Mouse (Mus musculus) layer of hippocampus, postnatal 25 days (tissue): ENCODE data around the gene Tmc5. TPM values are rescaled to one million over a fixed set of nuclear protein-coding genes. Genes with fewer than 3 reads are reported as not detected.

Experiments used
- DNase-seq, 2 experiments: peaks; one replicate each; pipeline ENCODE4 v3.0.0; 2022; ENCODE audit warnings: mixed read lengths in 2 of 2, low spot score in 1 of 2; ENCODE audit errors: extremely low spot score in 1 of 2
- total RNA-seq, 2 experiments: library from RNA; stranded (reverse); gene quantifications; 2 replicates each; pipeline ENCODE4 v1.2.3; 2021

Tmc5 gene
- total RNA-seq, 2 experiments from 2014 or later, result 0.44 to 0.54 TPM

GRCm38 (mm10) chr7:118609815-118610214 is 12.7 kb downstream of the Tmc5 start:
- no peak for DNase-seq

- no peak for DNase-seq
Observed at GRCm38 (mm10) chr7:118610721-118611120, 13.6 kb downstream of the Tmc5 start.

GRCm38 (mm10) chr7:118611185-118611749 is 14.2 kb downstream of the Tmc5 start:
- DNase-seq, result no peak

- no peak for DNase-seq
Observed at GRCm38 (mm10) chr7:118611933-118612332, 14.8 kb downstream of the Tmc5 start.

GRCm38 (mm10) chr7:118614076-118614475 is 17.0 kb downstream of the Tmc5 start:
- DNase-seq, result no peak

DNA sequence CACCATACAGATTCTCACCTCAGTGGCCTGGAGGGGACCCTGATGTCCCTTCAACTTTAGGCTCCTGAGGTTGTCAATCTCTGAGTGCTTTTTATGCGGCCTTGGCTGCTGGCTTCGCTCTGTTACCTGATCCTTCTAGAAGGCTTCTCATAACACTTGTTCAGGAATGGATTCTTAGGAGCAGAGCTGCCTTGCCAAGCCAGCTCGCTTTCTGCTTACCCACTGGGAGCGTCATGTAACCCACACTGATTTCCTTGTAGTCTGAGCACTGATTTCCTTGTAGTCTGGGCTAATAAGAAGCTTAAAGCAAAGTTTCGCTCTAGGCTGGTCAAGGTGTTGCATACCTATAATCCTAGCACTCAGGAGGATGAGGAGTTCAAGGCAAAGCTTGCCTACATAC is 21.0 kb downstream of the Tmc5 start:
- DNase-seq, result no peak

DNA sequence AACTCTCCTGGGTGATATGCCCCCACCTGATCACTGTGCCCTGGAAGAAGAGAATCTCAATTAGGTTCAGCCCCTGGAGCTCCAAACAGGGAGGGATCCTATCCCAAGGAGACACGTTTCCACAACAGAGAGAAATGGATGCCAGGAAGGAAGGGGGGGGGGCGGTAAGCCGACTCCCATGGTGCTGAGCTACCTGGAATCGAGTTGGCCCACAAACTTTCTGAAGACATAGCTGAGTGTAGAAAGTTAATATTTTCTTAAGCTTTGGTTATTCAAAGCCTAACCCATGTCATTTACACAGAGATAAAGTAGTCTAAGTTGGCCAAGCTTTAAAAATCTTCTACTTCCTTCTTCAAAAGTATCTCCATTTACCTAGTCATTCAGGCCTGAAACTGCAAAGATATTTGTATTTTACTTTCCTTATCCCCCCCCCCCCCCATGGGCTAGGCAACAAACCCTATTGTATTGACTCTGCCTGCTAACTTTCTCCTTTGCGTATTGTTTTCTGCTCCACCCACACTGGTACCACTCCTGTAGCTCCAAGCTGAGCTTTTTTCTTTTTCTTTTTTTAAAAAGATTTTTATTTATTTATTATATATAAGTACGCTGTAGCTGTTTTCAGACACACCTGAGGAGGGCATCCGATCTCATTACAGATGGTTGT is 23.3 kb downstream of the Tmc5 start:
- no peak for DNase-seq

GRCm38 (mm10) chr7:118621094-118621493 is 24.0 kb downstream of the Tmc5 start:
- no peak for DNase-seq

- DNase-seq, result no peak
Observed at GRCm38 (mm10) chr7:118627550-118628298, 30.6 kb downstream of the Tmc5 start.

- no peak for DNase-seq
Observed at GRCm38 (mm10) chr7:118633094-118633493, 36.0 kb downstream of the Tmc5 start.

DNA sequence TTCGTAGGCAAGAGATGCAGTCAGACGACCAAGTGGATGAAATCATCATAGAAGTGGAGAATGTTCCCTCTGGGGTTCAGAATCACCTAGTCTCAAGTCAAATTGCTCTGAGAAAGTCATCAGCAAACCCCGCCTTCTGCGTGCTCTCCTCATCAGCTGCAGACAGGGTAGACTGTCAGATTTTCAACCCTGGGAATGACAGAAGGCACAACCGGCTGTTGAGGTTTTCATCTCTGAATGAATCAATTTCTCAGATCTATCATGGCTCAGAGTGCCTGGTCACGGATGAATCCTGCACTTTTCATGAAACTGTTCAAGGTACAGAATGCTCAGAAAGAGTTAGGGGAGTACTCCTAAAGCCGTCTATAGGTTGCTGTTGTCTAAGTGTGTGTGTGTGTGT is 36.9 kb downstream of the Tmc5 start:
- peak in 1 of 2 experiments; percentile 22 for DNase-seq

GRCm38 (mm10) chr7:118637466-118637865 is 40.4 kb downstream of the Tmc5 start:
- no peak for DNase-seq

- no peak for DNase-seq
Observed at GRCm38 (mm10) chr7:118646237-118646636, 49.1 kb downstream of the Tmc5 start.

- no peak for DNase-seq
Observed at GRCm38 (mm10) chr7:118649328-118649727, 52.2 kb downstream of the Tmc5 start.

GRCm38 (mm10) chr7:118650119-118650518 is 53.0 kb downstream of the Tmc5 start:
- no peak for DNase-seq

GRCm38 (mm10) chr7:118650891-118651290 is 53.8 kb downstream of the Tmc5 start:
- DNase-seq, result no peak

- no peak for DNase-seq
Observed at GRCm38 (mm10) chr7:118652572-118653295, 55.6 kb downstream of the Tmc5 start.

DNA sequence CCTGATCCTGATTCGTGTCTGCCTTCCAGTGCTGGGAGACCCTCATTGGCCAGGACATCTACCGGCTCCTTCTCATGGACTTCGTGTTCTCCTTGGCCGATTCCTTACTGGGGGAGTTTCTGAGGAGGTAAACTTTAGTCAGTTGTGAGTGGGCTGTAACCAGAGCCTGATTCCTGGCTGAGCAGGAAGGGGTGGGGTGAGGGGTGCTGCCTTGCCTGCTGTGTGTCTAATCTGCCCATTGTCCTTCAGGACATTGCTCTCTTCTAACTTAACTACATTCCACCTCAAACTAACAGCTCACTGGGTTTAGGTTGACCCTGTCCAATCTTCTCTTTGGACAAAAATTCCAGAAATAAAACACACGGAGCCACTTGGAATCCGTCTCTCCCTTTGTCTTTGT is 59.6 kb downstream of the Tmc5 start:
- no peak for DNase-seq

DNA sequence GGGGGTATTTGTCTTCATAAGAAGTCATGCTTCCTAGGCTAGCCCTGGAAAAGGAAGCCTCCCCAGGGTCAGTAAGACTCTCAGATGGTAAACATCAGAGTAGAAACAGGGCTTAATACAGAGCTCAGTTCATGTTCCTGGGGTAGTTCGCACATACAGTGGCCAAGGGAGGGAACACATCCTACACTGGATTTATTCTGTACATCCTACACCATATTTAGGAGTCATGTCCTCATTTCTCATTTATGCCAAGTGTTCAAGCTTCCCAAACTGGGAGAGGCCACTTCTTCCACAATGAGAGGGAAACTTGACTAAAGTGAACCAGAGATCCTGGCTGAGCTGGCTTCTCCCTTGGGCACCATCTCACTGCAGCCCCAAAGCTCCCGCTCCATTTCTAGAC is 70.7 kb downstream of the Tmc5 start:
- no peak for DNase-seq

GRCm38 (mm10) chr7:118670142-118670541 is 73.0 kb downstream of the Tmc5 start:
- no peak for DNase-seq

- no peak for DNase-seq
Observed at GRCm38 (mm10) chr7:118676826-118677225, 79.7 kb downstream of the Tmc5 start.
